Mouse (Mus musculus): ENCODE results near the gene Vmn1r76.

Vmn1r76 gene

GRCm38 (mm10) chr7:11938113-11938512 lies at the start of gene Vmn1r76:
Vmn1r76 (minus strand) TSS chr7:11938213.
- DNase-seq, result no peak

- DNase-seq, result no peak
Observed at GRCm38 (mm10) chr7:11972611-11973010, 34.6 kb upstream of the Vmn1r76 start.

GRCm38 (mm10) chr7:11947991-11948390 lies 10.0 kb upstream of the Vmn1r76 start:
- DNase-seq, result no peak

GRCm38 (mm10) chr7:11874330-11874729 lies 63.7 kb downstream of the Vmn1r76 start, which contains the start of gene Vmn1r75:
Vmn1r75 (plus strand) TSS chr7:11874630.
- DNase-seq, result no peak

All from kidney, adult 9 months (tissue).